Mouse (Mus musculus) intestine, embryonic 15.5 days (tissue): ENCODE measurements around the gene Cdca3. TPM values are rescaled to one million over a fixed set of nuclear protein-coding genes. Genes with fewer than 3 reads are reported as not detected.
"Not testable (repeated sequence)": the region's sequence is repeated elsewhere in the genome, so short reads cannot be mapped to it uniquely, and the experiment has no call there.

Source experiments
- ATAC-seq: fragments of 200-750 bp; cut with Nextera tagmentation; 2 replicates; pipeline ENCODE4 v1.8.0; 2017; ENCODE audit warnings: moderate TSS enrichment, moderate library complexity
- H3K27ac ChIP-seq: fragments of 300-500 bp; sonication (generic); 2 replicates; pipeline ENCODE4 v1.5.1; 2015; ENCODE audit warnings: mild to moderate bottlenecking, inconsistent platforms
- H3K27me3 ChIP-seq: fragments of 300-500 bp; sonication (generic); replicated peaks from 2 replicates; pipeline ENCODE4 v1.6.1; 2015; ENCODE audit warnings: inconsistent platforms
- H3K36me3 ChIP-seq: fragments of 300-500 bp; sonication (generic); 2 replicates; pipeline ENCODE4 v1.6.1; 2015; ENCODE audit warnings: inconsistent platforms
- H3K4me1 ChIP-seq: fragments of 300-500 bp; sonication (generic); replicated peaks from 2 replicates; pipeline ENCODE4 v1.6.1; 2015; ENCODE audit warnings: inconsistent platforms
- H3K4me2 ChIP-seq: fragments of 300-500 bp; sonication (generic); replicated peaks from 2 replicates; pipeline ENCODE4 v1.6.1; 2015; ENCODE audit warnings: mild to moderate bottlenecking, inconsistent platforms
- H3K4me3 ChIP-seq: fragments of 300-500 bp; sonication (generic); replicated peaks from 2 replicates; pipeline ENCODE4 v1.5.1; 2015; ENCODE audit warnings: inconsistent platforms
- H3K9ac ChIP-seq: fragments of 300-500 bp; sonication (generic); 2 replicates; pipeline ENCODE4 v1.6.1; 2015; ENCODE audit warnings: inconsistent platforms
- H3K9me3 ChIP-seq: fragments of 300-500 bp; sonication (generic); 2 replicates; pipeline ENCODE4 v1.6.1; 2016; ENCODE audit warnings: inconsistent platforms
- WGBS: fragments of 180-500 bp; shearing (Covaris S2); methylation state at CpG from one replicate; pipeline ENCODE4 v1.1.7; 2015; 5-methylcytosine and 5-hydroxymethylcytosine counted together
- polyA plus RNA-seq: library from polyadenylated mRNA; unstranded; fragments of >200 nt; fragmentation: Nextera tagmentation; extraction: Ambion mirVana; gene quantifications from 2 replicates; pipeline ENCODE4 v1.2.1, GENCODE M21; 2015

The Cdca3 gene
- polyA plus RNA-seq, 1 experiment from 2014 or later, result 166 TPM

- no peak overlapping the region for H3K9ac ChIP-seq
Measured at GRCm38 (mm10) chr6:124803061-124803460, 26.3 kb upstream of the Cdca3 start.

DNA sequence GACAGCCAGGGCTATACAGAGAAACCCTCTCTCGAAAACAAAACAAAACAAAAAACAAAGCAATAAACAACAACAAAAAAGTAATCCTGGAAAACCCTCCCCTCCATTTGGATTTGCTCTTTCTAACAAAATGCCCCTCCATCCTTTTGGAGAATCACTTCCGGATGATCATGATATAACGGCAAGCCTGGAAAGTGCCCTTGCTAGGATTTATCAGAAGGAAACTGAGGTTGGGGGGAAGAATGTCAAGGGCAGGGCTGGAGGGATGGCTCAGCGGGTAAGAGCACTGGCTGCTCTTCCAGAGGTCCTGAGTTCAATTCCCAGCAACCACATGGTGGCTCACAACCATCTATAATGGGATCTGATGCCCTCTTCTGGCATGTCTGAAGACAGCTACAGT is 25.7 kb upstream of the Cdca3 start:
- not testable (repeated sequence) for H3K4me3 ChIP-seq, H3K27ac ChIP-seq, H3K9me3 ChIP-seq, H3K36me3 ChIP-seq, H3K4me1 ChIP-seq, H3K9ac ChIP-seq, H3K27me3 ChIP-seq, H3K4me2 ChIP-seq, ATAC-seq
- WGBS, result 92% methylated on average over 4 of the region's 4 CpGs

More at GRCm38 (mm10) chr6:124803061-124803460, 26.3 kb upstream of the Cdca3 start:
- Histone ChIP-seq H3K36me3 (no peaks in the 10 kb centered on the region), H3K27me3 (no peaks in the 10 kb centered on the region), H3K4me1 (peaks cover 7% of the 10 kb centered on the region), H3K9me3 (no peaks in the 10 kb centered on the region), H3K4me2 (no peak overlapping the region), H3K4me3 (no peak overlapping the region), H3K27ac (no peak overlapping the region)
- WGBS, result 72% methylated on average over 3 of the region's 3 CpGs
- no peak for ATAC-seq

GRCm38 (mm10) chr6:124804341-124804740 is 25.0 kb upstream of the Cdca3 start:
- Histone ChIP-seq H3K27ac (no peak overlapping the region), H3K4me2 (0 out of 2 replicates have a peak overlapping the region, but pooled peaks have one; percentile 64), H3K9ac (no peak overlapping the region), H3K4me3 (no peak overlapping the region), H3K27me3 (no peaks in the 10 kb centered on the region), H3K9me3 (no peaks in the 10 kb centered on the region), H3K36me3 (no peaks in the 10 kb centered on the region), H3K4me1 (peaks cover 7% of the 10 kb centered on the region)
- no peak for ATAC-seq
- 88% methylated on average over 3 of the region's 3 CpGs for WGBS

- H3K27me3 ChIP-seq, result no peaks in the 10 kb centered on the region
- peak overlapping the region; percentile 88 for H3K27ac ChIP-seq
- H3K4me3 ChIP-seq, result peak overlapping the region; percentile 41
- WGBS, result 2% methylated on average over 34 of the region's 34 CpGs
- H3K36me3 ChIP-seq, result no peaks in the 10 kb centered on the region
- ATAC-seq, result peak; percentile 85
- peak overlapping the region; percentile 45 for H3K9ac ChIP-seq
- no peaks in the 10 kb centered on the region for H3K9me3 ChIP-seq
- peak overlapping the region; percentile 64 for H3K4me2 ChIP-seq
- H3K4me1 ChIP-seq, result peaks cover 15% of the 10 kb centered on the region
Measured at GRCm38 (mm10) chr6:124805341-124806321, 23.7 kb upstream of the Cdca3 start.

- 0 out of 2 replicates have a peak overlapping the region, but pooled peaks have one; percentile 3 for H3K4me3 ChIP-seq
- peaks cover 4% of the 10 kb centered on the region for H3K36me3 ChIP-seq
- H3K27ac ChIP-seq, result peak overlapping the region; percentile 88
- no peaks in the 10 kb centered on the region for H3K9me3 ChIP-seq
- no peak for ATAC-seq
- WGBS, result 83% methylated on average over 7 of the region's 7 CpGs
- H3K4me2 ChIP-seq, result peak overlapping the region; percentile 64
- H3K4me1 ChIP-seq, result peaks cover 17% of the 10 kb centered on the region
- H3K9ac ChIP-seq, result no peak overlapping the region
- no peaks in the 10 kb centered on the region for H3K27me3 ChIP-seq
Measured at GRCm38 (mm10) chr6:124806446-124807140, 22.8 kb upstream of the Cdca3 start.

DNA sequence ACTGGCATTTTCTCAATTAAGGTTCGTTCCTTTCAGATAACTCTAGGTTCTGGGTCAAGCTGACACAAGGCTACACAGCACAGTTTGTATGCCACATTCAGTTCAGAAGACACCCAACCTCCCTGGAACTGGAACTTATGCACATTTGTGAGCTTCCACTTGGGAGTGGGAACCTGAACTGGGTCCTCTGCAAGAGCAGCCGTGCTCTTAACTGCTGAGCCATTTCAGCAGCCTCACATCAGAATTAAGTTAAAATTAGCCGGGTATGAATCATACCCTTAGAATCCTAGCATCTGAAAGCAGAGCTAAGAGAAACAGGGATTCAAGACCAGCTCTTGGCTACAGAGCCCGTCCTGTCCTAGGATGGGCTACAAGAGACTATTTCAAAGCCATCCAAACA is 22.0 kb upstream of the Cdca3 start:
- no peak overlapping the region for H3K9ac ChIP-seq
- peaks cover 11% of the 10 kb centered on the region for H3K36me3 ChIP-seq
- WGBS, result 77% methylated on average over 4 of the region's 4 CpGs
- no peaks in the 10 kb centered on the region for H3K27me3 ChIP-seq
- H3K27ac ChIP-seq, result 0 out of 2 replicates have a peak overlapping the region, but pooled peaks have one; percentile 97
- peaks cover 25% of the 10 kb centered on the region for H3K4me1 ChIP-seq
- ATAC-seq, result no peak
- H3K4me3 ChIP-seq, result no peak overlapping the region
- no peak overlapping the region for H3K4me2 ChIP-seq
- no peaks in the 10 kb centered on the region for H3K9me3 ChIP-seq

GRCm38 (mm10) chr6:124807986-124808357 is 21.4 kb upstream of the Cdca3 start:
- Histone ChIP-seq H3K36me3 (peaks cover 11% of the 10 kb centered on the region), H3K4me1 (peaks cover 29% of the 10 kb centered on the region), H3K9ac (no peak overlapping the region), H3K9me3 (no peaks in the 10 kb centered on the region), H3K27me3 (no peaks in the 10 kb centered on the region), H3K27ac (peak overlapping the region; percentile 97), H3K4me2 (peak overlapping the region; percentile 97), H3K4me3 (peak overlapping the region; percentile 63)
- WGBS, result 63% methylated on average over 6 of the region's 6 CpGs
- no peak for ATAC-seq

DNA sequence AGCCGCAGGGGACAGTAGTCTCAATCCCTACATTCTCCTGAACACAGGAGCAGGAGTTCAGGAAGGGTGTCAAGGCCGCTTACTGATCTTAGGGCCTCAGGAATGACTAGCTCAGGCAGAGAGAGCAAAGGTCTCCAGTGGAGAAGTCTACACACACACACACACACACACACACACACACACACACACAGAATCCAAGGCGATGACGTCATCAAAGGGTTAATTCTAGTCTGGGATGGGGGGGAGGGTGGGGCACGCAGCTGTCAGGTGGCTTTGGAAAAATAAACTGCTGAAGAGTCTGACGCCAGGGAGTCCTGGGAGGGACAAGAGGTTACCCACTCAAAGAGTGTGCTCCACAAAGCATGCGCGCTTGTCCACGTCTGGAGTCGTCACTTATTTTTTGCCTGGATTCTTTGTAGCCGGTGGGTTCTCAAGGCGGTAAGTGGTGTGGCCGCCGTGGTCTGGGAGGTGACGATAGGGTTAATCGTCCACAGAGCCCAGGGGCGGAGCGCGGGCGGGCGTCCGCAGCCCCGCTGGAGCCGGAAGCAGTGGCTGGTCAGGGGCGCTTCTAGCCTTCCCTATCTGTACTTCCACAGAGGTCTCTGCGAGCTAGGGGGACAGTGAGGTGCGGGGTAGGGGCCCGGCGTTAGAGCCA is 20.9 kb upstream of the Cdca3 start, which contains the start of gene Spsb2:
Gene Spsb2 (plus strand): TSS at position 304 of the 655 bp plus-strand sequence.
- WGBS, result 3% methylated on average over 29 of the region's 29 CpGs
- H3K4me2 ChIP-seq, result peak within 1 kb of the TSS; percentile 97
- H3K27me3 ChIP-seq, result no peaks in the 10 kb centered on the region
- H3K36me3 ChIP-seq, result peaks cover 11% of the 10 kb centered on the region
- peak within 1 kb of the TSS; percentile 63 for H3K4me3 ChIP-seq
- peak within 1 kb of the TSS; percentile 73 for H3K9ac ChIP-seq
- H3K4me1 ChIP-seq, result peaks cover 29% of the 10 kb centered on the region
- H3K9me3 ChIP-seq, result no peaks in the 10 kb centered on the region
- H3K27ac ChIP-seq, result peak within 1 kb of the TSS; percentile 97
- ATAC-seq, result peak; percentile 67

- Histone ChIP-seq H3K9ac (peak overlapping the region; percentile 73), H3K4me1 (peaks cover 30% of the 10 kb centered on the region), H3K36me3 (peaks cover 11% of the 10 kb centered on the region), H3K4me3 (peak overlapping the region; percentile 63), H3K27ac (peak overlapping the region; percentile 97), H3K9me3 (no peaks in the 10 kb centered on the region), H3K27me3 (no peaks in the 10 kb centered on the region), H3K4me2 (peak overlapping the region; percentile 97)
- ATAC-seq, result peak; percentile 16
- WGBS, result under 1% methylated on average over 35 of the region's 35 CpGs
Measured at GRCm38 (mm10) chr6:124809052-124809774, 20.1 kb upstream of the Cdca3 start.

DNA sequence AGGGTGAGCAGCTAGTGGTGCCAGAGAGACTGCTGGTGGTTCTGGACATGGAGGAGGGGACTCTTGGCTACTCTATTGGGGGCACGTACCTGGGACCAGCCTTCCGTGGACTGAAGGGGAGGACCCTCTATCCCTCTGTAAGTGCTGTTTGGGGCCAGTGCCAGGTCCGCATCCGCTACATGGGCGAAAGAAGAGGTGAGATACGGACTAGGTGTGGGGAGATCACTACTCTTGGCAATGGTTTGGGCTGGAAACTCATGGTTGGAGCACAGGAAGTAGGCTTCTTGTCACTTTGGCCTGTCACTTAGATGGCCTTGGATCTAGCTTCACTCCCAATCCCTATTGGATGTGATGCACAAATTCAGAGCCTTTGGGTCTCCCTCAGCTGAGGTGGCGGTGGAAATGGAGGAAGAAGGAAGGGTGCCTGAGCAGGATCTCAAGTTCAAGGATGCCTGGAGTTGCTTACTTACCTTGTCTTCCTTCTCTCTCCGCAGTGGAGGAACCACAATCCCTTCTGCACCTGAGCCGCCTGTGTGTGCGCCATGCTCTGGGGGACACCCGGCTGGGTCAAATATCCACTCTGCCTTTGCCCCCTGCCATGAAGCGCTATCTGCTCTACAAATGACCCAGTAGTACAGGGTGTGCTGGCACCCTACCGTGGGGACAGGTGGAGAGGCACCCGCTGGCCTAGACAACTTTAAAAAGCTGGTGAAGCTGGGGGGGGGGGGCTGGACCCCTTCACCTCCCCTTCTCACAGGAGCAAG is 19.4 kb upstream of the Cdca3 start:
- Histone ChIP-seq H3K4me3 (peak overlapping the region; percentile 63), H3K4me1 (peaks cover 37% of the 10 kb centered on the region), H3K9me3 (no peaks in the 10 kb centered on the region), H3K27ac (peak overlapping the region; percentile 97), H3K27me3 (no peaks in the 10 kb centered on the region), H3K9ac (peak overlapping the region; percentile 73), H3K4me2 (peak overlapping the region; percentile 97), H3K36me3 (peaks cover 11% of the 10 kb centered on the region)
- ATAC-seq, result no peak
- WGBS, result 43% methylated on average over 14 of the region's 14 CpGs
